Mouse (Mus musculus) embryo, embryonic 10 days (tissue): ENCODE measurements at regions not wholly inside any gene's neighbourhood (a gene's known extent, or its start where the extent isn't known, plus 50 kb on each side); places are given as distances from the start of the nearest gene placed in this dataset.
A peak's percentile ranks its signal among the peaks of the same experiment; 100 is the strongest.

Experiments
- DNase-seq: peaks from one replicate; pipeline ENCODE4 v3.0.0-alpha.2; 2015; ENCODE audit warnings: low spot score

DNA sequence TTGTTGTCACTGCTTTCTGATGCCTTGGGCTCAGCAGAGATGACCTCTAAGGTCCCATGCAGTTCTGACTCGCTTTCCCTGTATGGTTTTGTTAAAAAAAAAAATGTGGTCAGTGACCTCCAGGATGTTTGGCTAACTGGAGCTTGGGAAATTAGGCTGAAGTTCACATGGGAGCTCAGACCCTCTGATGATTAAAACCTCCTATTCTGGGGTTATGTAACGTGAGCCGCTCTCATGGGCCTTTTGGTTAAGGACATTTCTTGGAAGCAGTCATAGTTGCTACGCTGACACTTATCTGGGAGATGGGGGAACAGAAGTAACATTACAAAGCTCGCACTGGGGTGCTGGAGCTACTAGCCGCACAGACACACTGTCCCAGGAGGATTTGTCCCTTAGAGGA is 274.9 kb downstream of the Foxo1 start:
- DNase-seq = no peak

DNA sequence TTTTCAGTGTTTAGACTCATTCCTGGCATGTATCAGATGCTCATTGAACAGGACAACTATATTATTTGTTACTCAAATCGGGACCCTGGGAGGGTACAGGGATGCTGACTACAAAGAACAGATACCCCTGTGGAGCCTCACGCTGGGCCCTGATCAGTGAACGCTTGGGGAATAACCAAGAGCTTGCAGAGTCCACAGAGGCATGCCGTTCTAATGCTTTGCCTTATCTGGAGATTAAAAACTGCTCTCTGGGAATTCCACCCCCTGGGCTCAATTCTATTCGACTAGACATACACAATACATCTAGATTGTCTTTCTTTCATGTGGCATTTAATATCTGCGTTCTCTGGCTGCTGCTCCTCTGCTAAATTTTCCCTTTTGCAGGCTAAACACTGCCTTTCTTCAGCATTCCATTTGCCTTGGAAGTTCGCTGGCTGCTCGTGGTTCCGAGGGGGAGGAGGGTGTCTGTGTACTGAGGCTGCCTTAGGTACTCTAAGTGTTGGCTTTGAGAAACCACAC is 272.8 kb downstream of the Foxo1 start:
- DNase-seq = no peak

DNA sequence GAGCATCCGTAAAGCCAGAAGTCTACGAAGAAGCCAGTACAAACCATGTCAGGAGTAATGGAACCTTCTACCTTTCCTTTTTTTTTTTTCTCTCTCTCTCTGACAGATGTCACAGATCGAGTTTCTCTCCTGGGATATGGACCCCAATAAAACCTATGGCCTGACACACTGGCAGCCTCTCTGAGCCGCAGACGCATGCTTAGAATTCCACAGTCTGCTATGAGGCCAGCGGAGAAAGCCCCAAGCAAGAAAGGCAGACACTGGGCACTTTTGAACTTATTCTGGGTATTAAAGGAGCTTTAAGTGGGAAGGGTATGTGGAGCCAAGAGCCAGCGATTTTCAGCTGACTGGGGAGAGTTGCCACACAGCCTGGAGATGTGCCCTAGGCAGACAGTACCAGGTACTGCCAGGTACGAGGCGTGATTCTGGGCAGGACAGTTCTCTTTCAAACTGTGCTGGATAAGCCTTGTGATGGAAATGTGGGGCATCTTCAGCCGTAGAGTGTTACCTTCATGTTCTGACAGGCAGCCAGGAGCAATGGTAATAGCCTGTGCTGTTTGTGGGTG is 271.8 kb downstream of the Foxo1 start:
- DNase-seq = peak; percentile 61

DNA sequence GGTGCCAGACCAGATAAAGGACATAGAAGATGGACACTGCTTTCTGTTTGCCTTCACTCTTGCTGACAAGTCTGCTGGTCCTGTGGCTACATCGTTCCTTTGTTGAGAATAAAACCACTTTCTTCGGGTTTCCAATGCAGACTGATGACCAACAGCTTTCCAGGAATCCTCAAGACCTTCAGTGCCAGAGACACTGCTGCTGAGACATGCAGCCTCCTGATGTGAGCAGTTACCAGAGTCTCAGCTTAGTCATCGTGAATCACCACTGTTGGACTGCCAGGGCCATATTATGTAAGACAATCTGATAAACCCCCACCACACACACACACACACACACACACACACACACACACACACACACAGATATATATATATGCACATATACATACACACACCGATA is 270.2 kb downstream of the Foxo1 start:
- no peak for DNase-seq

DNA sequence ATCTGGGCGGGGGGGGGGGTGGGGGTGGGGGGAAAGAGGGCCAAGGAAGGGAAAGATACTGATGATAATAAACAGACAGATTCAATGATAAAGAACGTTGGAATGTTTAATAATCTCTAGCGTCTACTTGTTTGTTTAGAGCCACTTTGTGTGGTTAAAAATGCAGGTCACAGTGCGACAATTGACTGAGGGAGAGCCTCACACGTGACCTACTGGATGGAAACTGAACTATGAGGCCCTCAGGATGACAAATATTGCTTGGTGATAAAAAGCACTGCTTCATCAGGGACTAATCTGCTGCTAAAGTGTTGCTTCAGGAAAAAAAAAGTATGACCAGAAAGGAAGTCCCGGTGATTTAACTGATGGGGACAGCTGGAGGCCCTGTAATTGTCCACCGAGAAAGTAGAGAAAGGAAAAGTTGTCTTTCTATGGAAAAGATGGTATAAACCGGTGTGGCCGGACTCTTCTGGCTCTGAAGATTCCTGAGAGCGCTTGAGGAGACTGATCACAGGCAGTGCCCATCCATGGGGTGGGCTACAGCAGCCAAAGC is 269.3 kb downstream of the Foxo1 start:
- DNase-seq = no peak

DNA sequence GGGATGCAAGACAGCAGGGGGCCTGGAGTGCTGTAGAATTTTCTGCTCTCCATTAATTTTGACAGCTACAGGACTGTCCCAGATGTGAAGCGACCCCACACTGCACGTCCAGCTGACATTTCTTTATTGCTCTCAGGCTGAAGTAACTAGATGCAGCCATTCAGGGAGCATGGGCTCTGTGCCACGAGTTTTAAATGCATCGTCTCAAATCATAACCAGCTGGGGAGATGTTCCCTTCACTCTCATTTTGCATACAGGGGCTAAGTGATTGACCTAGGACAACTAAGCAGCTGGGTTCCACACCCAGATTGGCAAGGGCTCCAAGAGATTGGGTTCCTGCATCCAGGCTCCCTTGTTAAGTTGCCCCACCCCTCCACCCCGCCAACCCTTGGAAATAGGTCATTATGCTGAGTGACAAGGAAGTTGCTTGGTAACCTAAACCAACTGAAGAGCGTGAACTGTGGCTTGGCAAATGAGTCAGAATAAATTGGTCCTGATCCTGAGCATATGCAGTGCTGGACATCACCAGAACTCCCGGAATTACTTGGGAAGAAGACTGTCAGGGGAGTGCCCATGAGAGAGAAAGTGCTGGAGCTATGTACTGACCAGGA is 267.4 kb downstream of the Foxo1 start:
- peak; percentile 56 for DNase-seq

DNA sequence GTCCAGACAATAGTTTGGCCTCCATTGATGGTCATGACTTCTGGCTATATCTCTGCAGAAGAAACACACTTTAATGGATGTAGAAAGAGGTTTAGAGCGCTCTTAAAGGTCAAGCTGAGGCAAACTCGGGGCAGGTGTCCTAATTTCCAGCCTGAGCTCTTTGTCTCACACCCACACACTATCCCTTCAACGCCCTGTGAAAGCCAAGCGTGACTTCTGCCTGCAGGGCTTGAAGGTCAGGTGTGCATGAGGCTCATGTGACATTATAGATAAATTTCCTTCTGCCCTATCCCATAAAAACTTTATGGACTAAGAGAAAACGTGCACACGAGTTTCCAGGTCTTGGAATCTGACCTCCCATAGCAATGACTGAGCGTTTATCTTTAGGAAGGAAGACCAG is 266.0 kb downstream of the Foxo1 start:
- DNase-seq = no peak

DNA sequence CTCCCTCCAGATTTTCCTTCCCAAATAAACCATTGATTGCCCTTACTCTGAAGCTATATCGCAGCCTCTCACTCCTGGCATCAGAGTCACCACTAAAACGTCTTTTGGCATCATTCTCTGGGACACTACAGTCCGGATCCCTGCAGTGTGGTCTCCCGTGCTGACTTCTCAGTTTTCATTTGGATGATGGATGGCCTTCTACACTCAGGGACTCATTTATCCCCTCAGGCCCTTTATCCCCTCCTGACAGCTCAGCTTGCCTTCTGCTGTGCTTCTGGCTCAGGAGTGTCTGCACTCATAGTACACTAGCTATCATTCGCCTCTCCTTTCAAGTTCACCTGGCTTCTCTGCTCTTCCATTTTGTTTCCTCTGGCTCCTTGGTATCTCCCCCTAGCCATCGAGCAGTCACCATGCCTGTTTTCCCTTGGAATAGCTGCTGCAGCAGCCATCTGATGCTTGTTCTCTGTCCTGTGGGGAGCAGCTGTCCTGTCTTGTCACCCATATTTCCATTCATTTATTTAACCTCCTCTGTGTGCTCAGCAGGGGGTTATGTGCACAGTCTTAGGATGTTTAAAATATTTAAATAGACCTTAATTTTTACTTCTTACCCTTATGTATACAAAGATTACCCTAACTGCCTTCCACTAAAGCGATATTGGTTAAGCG is 263.7 kb downstream of the Foxo1 start:
- DNase-seq = no peak

DNA sequence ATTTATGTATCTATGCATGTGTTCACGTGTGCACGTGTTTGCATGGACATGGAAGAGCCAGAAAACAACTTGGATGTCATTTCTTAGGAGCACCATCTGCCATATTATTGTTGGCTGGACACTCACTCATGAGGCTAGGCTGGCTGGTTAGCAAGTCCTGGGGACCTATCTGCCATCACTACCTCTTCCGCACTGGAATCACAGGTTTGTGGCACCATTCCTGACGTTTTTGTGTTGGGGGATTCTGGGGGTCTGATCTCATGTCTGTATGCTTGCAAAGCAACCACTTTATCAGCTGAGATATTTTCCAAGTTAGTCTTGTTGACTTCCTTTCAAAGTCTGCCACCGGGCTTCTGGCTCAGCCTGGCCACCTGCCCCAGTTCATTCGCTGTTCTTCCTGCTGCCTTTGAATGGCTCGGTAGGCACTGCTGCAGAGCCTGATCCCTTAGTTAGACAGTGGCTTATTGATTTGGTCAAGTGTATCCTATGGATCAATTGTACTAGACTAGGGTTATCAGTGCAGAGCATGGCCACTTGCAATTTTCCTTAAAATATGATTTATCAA is 262.4 kb downstream of the Foxo1 start:
- DNase-seq = no peak

DNA sequence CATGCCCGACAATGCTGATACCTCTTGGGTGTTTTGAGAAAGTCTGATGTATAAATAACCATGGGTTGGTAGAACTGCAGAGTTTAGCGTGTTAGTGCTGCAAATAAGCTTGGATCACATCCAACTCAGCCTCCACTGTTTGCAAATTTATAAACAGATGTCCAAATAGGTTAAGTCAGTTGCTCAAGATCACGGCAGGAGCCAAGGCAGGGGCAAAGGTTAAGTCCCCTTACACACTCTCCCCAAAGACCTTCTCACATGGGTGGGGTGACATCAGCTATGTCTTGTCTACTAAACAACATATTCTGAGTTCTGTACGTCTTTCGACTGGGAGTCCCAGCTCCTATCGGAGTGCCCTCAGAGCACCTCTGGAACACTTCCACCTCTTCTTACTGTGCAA is 261.0 kb downstream of the Foxo1 start:
- no peak for DNase-seq

DNA sequence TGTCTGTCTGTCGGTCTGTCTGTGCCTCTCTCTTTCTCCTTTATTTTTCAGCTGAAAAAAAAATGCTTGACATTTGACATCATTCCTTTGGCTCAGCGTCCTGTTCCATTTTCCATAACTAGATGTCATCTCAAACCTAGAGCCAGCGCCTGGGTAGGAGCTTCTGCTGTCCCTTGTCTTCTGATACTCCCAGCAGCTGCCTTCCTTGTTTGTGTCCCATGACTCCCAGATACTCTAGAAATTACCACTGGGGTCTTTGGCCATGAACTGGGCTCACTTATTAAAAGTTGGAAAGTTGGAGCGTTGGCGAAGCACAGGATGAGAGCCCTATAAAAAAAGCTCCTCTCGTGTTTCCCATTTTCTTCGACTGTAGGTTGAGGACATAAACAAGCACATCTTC is 260.4 kb downstream of the Foxo1 start:
- DNase-seq = no peak

DNA sequence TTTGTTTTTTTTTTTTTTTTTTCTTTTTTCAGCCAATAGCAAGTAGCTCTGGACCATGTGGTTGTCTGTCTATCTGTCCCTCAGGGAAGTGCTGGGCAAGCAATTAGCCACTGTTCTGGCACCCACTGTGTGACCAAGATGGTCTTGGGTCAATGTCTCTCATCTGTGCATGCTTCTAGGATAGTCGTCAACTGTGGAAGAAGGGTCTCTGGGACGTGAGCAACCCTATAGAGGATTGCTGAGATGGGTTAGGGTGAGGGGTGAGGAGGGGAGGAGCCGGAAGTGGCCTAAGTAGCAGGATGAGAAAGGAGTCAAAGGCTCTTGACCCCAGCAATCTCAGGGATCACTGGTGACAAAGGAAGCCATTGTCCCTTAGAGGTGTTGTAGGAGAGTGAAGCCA is 259.6 kb downstream of the Foxo1 start:
- peak; percentile 40 for DNase-seq

DNA sequence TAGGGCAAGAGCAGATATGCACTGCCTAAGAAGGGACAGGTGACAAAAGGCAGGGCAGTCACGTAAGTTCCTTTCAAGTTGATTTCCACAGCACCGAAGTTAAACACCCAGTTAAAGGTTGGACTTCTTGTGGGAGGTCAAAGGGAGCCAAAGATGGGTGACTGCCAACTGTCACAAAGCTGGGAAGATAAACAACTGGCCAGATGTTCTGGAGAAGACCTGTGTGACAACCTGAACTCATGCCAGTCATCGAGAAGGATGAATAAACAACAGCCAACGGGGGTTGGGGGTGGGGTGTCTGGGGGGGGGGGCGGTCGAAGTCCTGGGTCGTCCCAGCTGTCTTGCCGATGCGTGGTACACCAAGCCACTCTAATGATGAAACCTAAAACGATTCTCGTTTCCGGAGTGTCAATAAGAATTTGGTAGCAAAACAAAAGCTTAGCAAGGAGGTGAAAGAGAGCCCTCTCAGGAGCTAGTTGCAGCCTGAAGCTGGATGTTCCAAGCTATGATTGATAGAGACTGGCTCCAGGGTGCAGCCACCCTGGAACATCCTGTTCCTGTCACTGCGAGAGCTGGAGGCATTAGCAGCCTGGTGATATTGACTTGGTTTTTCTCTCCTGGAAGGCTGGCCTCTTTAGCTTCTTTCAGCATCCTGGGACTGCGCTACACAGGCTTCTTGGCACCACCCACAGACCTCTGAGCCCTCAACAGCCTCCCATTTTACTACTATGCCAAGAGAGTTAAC is 259.0 kb downstream of the Foxo1 start:
- peak; percentile 35 for DNase-seq

DNA sequence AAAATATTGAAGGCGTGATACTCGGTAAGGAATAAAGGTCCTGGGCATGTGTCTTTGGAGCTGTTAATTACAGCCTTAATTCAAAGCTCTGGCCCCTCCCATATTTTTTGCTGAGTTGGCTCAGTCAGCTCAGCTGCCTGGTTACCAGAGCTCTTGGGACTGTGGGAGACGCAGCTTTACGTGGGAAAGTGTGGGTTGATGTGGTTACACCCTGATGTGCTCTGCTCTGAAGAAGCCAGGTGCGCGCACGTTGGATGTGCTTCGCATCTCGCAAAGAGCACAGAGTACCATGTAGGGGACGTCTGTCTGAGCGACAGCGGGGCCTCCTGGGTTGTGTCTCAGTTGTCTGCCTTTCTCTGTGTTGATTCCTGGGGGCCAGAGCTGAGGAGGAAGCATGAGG is 254.8 kb downstream of the Foxo1 start:
- DNase-seq = no peak

DNA sequence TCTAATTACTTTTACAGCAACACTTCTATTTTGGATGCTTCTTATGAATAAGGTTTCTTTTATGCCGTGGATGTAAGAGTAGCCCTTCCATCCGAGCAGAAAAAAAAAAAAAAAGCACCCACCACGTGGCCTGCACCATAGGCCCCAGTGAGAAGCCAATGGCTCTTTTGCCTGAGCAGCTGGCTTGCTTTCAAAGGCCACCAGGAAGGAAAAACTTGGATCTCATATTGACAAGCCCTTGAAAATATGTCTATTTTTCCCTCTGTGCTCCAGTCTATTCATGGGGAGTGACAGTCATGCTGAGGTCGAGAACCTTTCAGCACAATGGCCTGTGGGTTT is 252.4 kb downstream of the Foxo1 start:
- no peak for DNase-seq

DNA sequence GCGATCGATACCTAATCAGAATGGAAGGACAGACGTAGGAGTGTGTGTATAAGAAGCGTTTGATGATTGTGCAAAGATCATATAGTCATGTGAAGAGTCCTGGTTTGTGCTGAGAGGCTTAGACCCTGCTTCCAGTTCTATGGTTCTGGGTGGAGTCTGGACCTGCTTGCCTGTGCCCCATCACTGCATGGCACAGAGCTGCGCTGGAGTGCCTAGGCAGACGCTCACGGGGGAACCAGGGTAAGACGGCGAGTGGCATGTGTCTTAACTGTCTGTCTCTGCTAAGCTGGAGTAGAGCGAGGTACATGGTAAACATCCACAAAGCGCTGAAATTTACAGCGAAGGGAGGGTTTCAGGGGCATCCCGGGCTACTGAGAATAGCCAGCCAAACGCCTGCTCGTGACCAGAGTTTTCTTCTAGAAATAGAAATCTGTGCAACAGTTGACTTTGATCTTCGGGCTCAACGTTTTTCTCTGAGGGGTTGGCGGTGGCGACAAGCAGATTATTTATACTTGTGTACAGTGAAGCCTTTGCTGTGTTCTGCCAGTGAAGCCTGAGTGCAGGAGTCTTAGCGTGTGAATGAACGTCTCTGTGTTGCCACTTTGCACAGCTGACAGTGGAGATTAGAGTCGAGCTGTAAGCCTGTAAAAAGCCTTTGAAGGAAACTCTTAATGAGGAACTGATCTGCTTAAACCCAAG is 251.9 kb downstream of the Foxo1 start:
- no peak for DNase-seq

DNA sequence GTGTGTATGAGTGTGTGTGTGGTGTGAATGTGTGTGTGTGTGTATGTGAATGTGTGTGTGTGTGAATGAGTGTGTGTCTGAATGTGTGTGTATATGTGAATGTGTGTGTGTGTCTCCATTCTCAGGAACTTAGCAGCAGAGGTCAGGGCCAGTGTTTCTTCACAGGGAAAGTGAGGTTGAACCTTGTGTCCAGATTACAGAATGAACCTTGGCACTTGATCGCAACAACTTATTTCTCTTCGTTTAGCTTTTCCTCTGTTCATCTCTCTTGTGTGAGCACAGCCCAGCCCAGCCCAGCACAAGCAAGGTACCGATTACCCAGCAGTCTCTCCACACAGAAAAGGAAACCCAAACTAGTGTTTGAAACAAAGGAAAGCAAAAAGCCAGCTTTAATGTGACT is 249.7 kb downstream of the Foxo1 start:
- DNase-seq = no peak

DNA sequence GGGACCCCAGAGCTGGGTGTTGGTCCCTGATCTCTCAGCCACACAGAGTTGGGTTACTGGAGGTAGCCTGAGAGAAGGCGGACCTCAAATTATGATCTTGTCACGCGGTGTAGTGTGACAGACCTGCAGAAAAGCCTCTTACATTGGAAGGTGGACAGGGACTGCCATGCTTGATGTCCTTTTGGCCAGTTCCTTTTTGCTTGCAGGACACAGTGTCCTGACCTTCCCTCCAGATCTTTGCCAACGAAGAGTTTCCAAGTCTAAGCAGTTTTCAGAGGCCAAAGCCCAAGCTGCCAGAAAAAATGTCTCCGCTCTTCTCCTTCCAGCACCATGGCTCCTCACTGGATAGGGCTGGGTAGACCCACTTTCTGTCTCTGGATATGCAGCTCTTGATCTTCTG is 248.6 kb downstream of the Foxo1 start:
- no peak for DNase-seq

DNA sequence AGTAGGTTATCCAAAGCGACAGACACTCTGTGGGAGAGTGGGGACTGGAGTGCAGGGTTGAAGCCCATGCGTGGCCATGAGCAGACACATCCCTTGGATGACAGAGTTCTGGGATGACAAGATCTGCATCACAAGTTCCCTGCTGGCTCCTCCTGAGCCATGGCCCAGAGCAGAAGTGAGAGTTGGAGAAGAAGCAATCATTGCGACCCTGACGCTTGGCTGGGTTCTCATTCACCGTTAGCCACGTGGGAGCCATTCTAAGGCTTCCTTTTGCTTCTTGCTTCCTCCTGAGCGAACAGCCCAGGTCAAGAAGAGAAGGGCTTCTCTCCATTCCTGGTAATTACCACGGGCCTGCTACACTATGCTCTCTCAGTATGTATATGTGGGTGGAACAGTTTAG is 244.6 kb downstream of the Foxo1 start:
- DNase-seq = no peak

DNA sequence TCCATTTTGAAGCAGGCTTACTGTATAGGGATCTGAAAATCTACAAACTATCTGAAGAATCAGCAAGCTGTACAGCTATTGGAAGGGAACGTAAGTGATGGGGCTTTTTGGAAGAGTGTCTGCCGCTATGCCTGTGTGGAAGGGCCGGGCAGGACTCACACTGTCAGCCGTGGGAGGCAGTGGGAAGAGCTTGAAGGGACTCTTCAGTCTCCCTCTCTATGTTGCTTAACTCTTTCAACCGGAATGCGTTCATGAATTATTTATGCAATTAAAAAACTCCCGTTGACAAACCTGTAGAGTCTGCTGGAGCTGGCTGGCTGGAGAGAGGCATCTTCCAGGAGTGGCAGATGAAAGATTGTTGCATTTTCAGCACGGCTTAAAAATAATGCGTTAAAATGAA is 243.4 kb downstream of the Foxo1 start:
- DNase-seq = no peak

DNA sequence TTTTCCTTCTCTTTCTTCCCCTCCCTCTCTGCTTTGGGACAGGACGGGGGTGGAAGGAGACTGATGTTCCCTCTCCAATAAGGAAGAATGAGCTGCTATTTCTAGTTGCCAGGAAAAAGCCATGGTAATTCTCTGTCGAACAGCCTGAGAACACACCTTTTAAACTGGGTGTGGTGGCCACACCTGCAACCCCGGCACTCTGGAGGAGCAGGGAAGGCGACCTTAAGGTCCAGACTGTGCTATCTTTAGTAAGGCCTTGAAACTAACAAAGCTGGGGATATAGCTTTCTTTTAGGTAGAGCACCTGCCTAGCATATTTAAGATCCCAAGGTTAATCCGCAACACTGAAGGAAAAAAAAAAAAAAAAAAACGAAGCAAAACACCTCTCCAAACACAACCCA is 242.7 kb downstream of the Foxo1 start:
- DNase-seq = no peak
